Mouse (Mus musculus): Measurements from ENCODE around the gene Ccdc57. TPM values are rescaled to one million over a fixed set of nuclear protein-coding genes. Genes with fewer than 3 reads are reported as not detected.

Ccdc57 gene
- polyA plus RNA-seq, 1 experiment from 2014 or later: 7.2 TPM

GRCm38 (mm10) chr11:120922528-120922927 lies 10.1 kb downstream of the Ccdc57 start:
- Histone ChIP-seq H3K36me3 (ENCODE audit: insufficient read depth) (peaks cover 49% of the 10 kb centered on the region), H3K27ac (ENCODE audit: low read depth) (no peak overlapping the region), H3K4me2 (no peak overlapping the region), H3K27me3 (ENCODE audit: insufficient read depth, low read length) (no peaks in the 10 kb centered on the region), H3K9me3 (ENCODE audit: low read depth, low read length) (no peaks in the 10 kb centered on the region), H3K4me1 (ENCODE audit: insufficient read depth) (no peaks in the 10 kb centered on the region), H3K4me3 (ENCODE audit: low read depth, low read length) (no peak overlapping the region), H3K9ac (no peak overlapping the region)
- DNase-seq (no peak), ATAC-seq (ENCODE audit: insufficient read depth) (no peak)
- 91% methylated on average over 3 of the region's 3 CpGs for WGBS
- no peak for TF ChIP-seq CTCF (IDR thresholded peaks at IDR 0.05; ENCODE audit: low read depth)

GRCm38 (mm10) chr11:120917756-120918155 lies 14.9 kb downstream of the Ccdc57 start:
- H3K9ac ChIP-seq: no peak overlapping the region
- WGBS: 94% methylated on average over 5 of the region's 5 CpGs
- no peak for TF ChIP-seq CTCF (IDR thresholded peaks at IDR 0.05; ENCODE audit: low read depth)
- no peak for DNase-seq
- H3K9me3 ChIP-seq (ENCODE audit: low read depth, low read length): no peaks in the 10 kb centered on the region
- peaks cover 31% of the 10 kb centered on the region for H3K36me3 ChIP-seq (ENCODE audit: insufficient read depth)
- H3K4me3 ChIP-seq (ENCODE audit: low read depth, low read length): no peak overlapping the region
- H3K4me2 ChIP-seq: no peak overlapping the region
- H3K27ac ChIP-seq (ENCODE audit: low read depth): no peak overlapping the region
- no peaks in the 10 kb centered on the region for H3K4me1 ChIP-seq (ENCODE audit: insufficient read depth)
- H3K27me3 ChIP-seq (ENCODE audit: insufficient read depth, low read length): no peaks in the 10 kb centered on the region
- no peak for ATAC-seq (ENCODE audit: insufficient read depth)

GRCm38 (mm10) chr11:120916477-120916876 lies 16.2 kb downstream of the Ccdc57 start:
- ATAC-seq (ENCODE audit: insufficient read depth): no peak
- 58% methylated on average over 3 of the region's 3 CpGs for WGBS
- H3K4me3 ChIP-seq (ENCODE audit: low read depth, low read length): no peak overlapping the region
- no peaks in the 10 kb centered on the region for H3K4me1 ChIP-seq (ENCODE audit: insufficient read depth)
- no peak for TF ChIP-seq CTCF (IDR thresholded peaks at IDR 0.05; ENCODE audit: low read depth)
- no peak overlapping the region for H3K4me2 ChIP-seq
- H3K36me3 ChIP-seq (ENCODE audit: insufficient read depth): peaks cover 25% of the 10 kb centered on the region
- DNase-seq: peak; percentile 16
- no peak overlapping the region for H3K27ac ChIP-seq (ENCODE audit: low read depth)
- no peaks in the 10 kb centered on the region for H3K9me3 ChIP-seq (ENCODE audit: low read depth, low read length)
- H3K27me3 ChIP-seq (ENCODE audit: insufficient read depth, low read length): no peaks in the 10 kb centered on the region
- H3K9ac ChIP-seq: no peak overlapping the region

GRCm38 (mm10) chr11:120913796-120914195 lies 18.9 kb downstream of the Ccdc57 start:
- Histone ChIP-seq H3K27me3 (ENCODE audit: insufficient read depth, low read length) (no peaks in the 10 kb centered on the region), H3K9me3 (ENCODE audit: low read depth, low read length) (no peaks in the 10 kb centered on the region), H3K4me1 (ENCODE audit: insufficient read depth) (no peaks in the 10 kb centered on the region), H3K36me3 (ENCODE audit: insufficient read depth) (peaks cover 5% of the 10 kb centered on the region; the same call in 1 of the 2 replicates), H3K4me2 (no peak overlapping the region), H3K27ac (ENCODE audit: low read depth) (no peak overlapping the region), H3K9ac (no peak overlapping the region), H3K4me3 (ENCODE audit: low read depth, low read length) (no peak overlapping the region)
- no peak for TF ChIP-seq CTCF (IDR thresholded peaks at IDR 0.05; ENCODE audit: low read depth)
- 97% methylated on average over 4 of the region's 4 CpGs for WGBS
- ATAC-seq (ENCODE audit: insufficient read depth) (no peak), DNase-seq (no peak)

GRCm38 (mm10) chr11:120905430-120905873 lies 27.2 kb downstream of the Ccdc57 start:
- peak; percentile 99 for TF ChIP-seq CTCF (IDR thresholded peaks at IDR 0.05; ENCODE audit: low read depth)
- H3K9ac ChIP-seq: no peak overlapping the region
- no peaks in the 10 kb centered on the region for H3K27me3 ChIP-seq (ENCODE audit: insufficient read depth, low read length)
- H3K9me3 ChIP-seq (ENCODE audit: low read depth, low read length): no peaks in the 10 kb centered on the region
- no peak overlapping the region for H3K4me2 ChIP-seq
- ATAC-seq (ENCODE audit: insufficient read depth) (peak; percentile 90), DNase-seq (peak; percentile 89)
- H3K4me3 ChIP-seq (ENCODE audit: low read depth, low read length): no peak overlapping the region
- peaks cover 16% of the 10 kb centered on the region; the same call in 1 of the 2 replicates for H3K36me3 ChIP-seq (ENCODE audit: insufficient read depth)
- 13% methylated on average over 1 of the region's 1 CpGs for WGBS
- no peak overlapping the region for H3K27ac ChIP-seq (ENCODE audit: low read depth)
- no peaks in the 10 kb centered on the region for H3K4me1 ChIP-seq (ENCODE audit: insufficient read depth)

- Histone ChIP-seq H3K27me3 (ENCODE audit: insufficient read depth, low read length) (no peaks in the 10 kb centered on the region), H3K4me3 (ENCODE audit: low read depth, low read length) (no peak overlapping the region), H3K9ac (no peak overlapping the region), H3K36me3 (ENCODE audit: insufficient read depth) (peaks cover 18% of the 10 kb centered on the region; the same call in 1 of the 2 replicates), H3K4me2 (no peak overlapping the region), H3K4me1 (ENCODE audit: insufficient read depth) (no peaks in the 10 kb centered on the region), H3K9me3 (ENCODE audit: low read depth, low read length) (no peaks in the 10 kb centered on the region), H3K27ac (ENCODE audit: low read depth) (no peak overlapping the region)
- no peak for DNase-seq
- no peak for ATAC-seq (ENCODE audit: insufficient read depth)
- 97% methylated on average over 3 of the region's 3 CpGs for WGBS
- no peak for TF ChIP-seq CTCF (IDR thresholded peaks at IDR 0.05; ENCODE audit: low read depth)
Measured at GRCm38 (mm10) chr11:120904561-120904960, 28.1 kb downstream of the Ccdc57 start.

GRCm38 (mm10) chr11:120903159-120903850 lies 29.4 kb downstream of the Ccdc57 start:
- 73% methylated on average over 24 of the region's 24 CpGs for WGBS
- Histone ChIP-seq H3K4me1 (ENCODE audit: insufficient read depth) (no peaks in the 10 kb centered on the region), H3K27ac (ENCODE audit: low read depth) (no peak overlapping the region), H3K9ac (no peak overlapping the region), H3K4me3 (ENCODE audit: low read depth, low read length) (no peak overlapping the region), H3K4me2 (no peak overlapping the region), H3K27me3 (ENCODE audit: insufficient read depth, low read length) (no peaks in the 10 kb centered on the region), H3K9me3 (ENCODE audit: low read depth, low read length) (no peaks in the 10 kb centered on the region), H3K36me3 (ENCODE audit: insufficient read depth) (peaks cover 18% of the 10 kb centered on the region; the same call in 1 of the 2 replicates)
- ATAC-seq (ENCODE audit: insufficient read depth) (no peak), DNase-seq (no peak)
- no peak for TF ChIP-seq CTCF (IDR thresholded peaks at IDR 0.05; ENCODE audit: low read depth)
